Mouse (Mus musculus): ENCODE results near the gene Dclk2. TPM values are rescaled to one million over a fixed set of nuclear protein-coding genes. Genes with fewer than 3 reads are reported as not detected.

The Dclk2 gene
- total and polyA plus RNA-seq, 2 experiments from 2014 or later = 1.3 to 9.2 TPM

GRCm38 (mm10) chr3:86762456-86762855, 158.2 kb downstream of the Dclk2 start:
- Histone ChIP-seq H3K36me3 (replicated peaks; ENCODE audit: control insufficient read depth, insufficient read depth, low read length) (no peaks in the 10 kb centered on the region), H3K27me3 (ENCODE audit: control insufficient read depth, insufficient read depth, low read length) (no peaks in the 10 kb centered on the region), H3K4me3 (ENCODE audit: low read depth, low read length) (no peak overlapping the region), H3K27ac (ENCODE audit: low read depth) (no peak overlapping the region), H3K4me1 (ENCODE audit: control insufficient read depth, insufficient read depth) (no peaks in the 10 kb centered on the region), H3K4me2 (ENCODE audit: low read depth, low read length) (no peak overlapping the region), H3K9ac (replicated peaks; ENCODE audit: low read depth, low read length) (no peak overlapping the region), H3K9me3 (replicated peaks; ENCODE audit: control insufficient read depth, low read length) (no peaks in the 10 kb centered on the region)
- TF ChIP-seq EP300 (IDR thresholded peaks at IDR 0.05; ENCODE audit: low read depth) (no peak), CTCF (IDR thresholded peaks at IDR 0.05; ENCODE audit: low read depth) (no peak)
- no peak for DNase-seq (ENCODE audit: low spot score)
- 91% methylated on average over 4 of the region's 4 CpGs for WGBS
- no peak for ATAC-seq (ENCODE audit: insufficient read depth, low read depth)

- no peak overlapping the region for H3K4me2 ChIP-seq (ENCODE audit: low read depth, low read length)
- ATAC-seq (ENCODE audit: insufficient read depth, low read depth) (no peak), DNase-seq (ENCODE audit: low spot score) (no peak)
- H3K4me3 ChIP-seq (ENCODE audit: low read depth, low read length) = no peak overlapping the region
- no peak for TF ChIP-seq CTCF (IDR thresholded peaks at IDR 0.05; ENCODE audit: low read depth)
- TF ChIP-seq EP300 (IDR thresholded peaks at IDR 0.05; ENCODE audit: low read depth) = no peak
- 86% methylated on average over 6 of the region's 6 CpGs for WGBS
- H3K27me3 ChIP-seq (ENCODE audit: control insufficient read depth, insufficient read depth, low read length) = no peaks in the 10 kb centered on the region
- H3K9ac ChIP-seq (replicated peaks; ENCODE audit: low read depth, low read length) = no peak overlapping the region
- H3K4me1 ChIP-seq (ENCODE audit: control insufficient read depth, insufficient read depth) = no peaks in the 10 kb centered on the region
- H3K36me3 ChIP-seq (replicated peaks; ENCODE audit: control insufficient read depth, insufficient read depth, low read length) = no peaks in the 10 kb centered on the region
- no peak overlapping the region for H3K27ac ChIP-seq (ENCODE audit: low read depth)
- H3K9me3 ChIP-seq (replicated peaks; ENCODE audit: control insufficient read depth, low read length) = no peaks in the 10 kb centered on the region
Observed at GRCm38 (mm10) chr3:86762036-86762415, 158.6 kb downstream of the Dclk2 start.

- Histone ChIP-seq H3K4me1 (ENCODE audit: control insufficient read depth, insufficient read depth) (no peaks in the 10 kb centered on the region), H3K4me3 (ENCODE audit: low read depth, low read length) (no peak overlapping the region), H3K36me3 (replicated peaks; ENCODE audit: control insufficient read depth, insufficient read depth, low read length) (no peaks in the 10 kb centered on the region), H3K4me2 (ENCODE audit: low read depth, low read length) (no peak overlapping the region), H3K9ac (replicated peaks; ENCODE audit: low read depth, low read length) (no peak overlapping the region), H3K27me3 (ENCODE audit: control insufficient read depth, insufficient read depth, low read length) (no peaks in the 10 kb centered on the region), H3K27ac (ENCODE audit: low read depth) (no peak overlapping the region), H3K9me3 (replicated peaks; ENCODE audit: control insufficient read depth, low read length) (no peaks in the 10 kb centered on the region)
- WGBS = 67% methylated on average over 9 of the region's 9 CpGs
- peak; percentile 58 for DNase-seq (ENCODE audit: low spot score)
- 0 out of 2 replicates have a peak, but pooled peaks have one; percentile 53 for ATAC-seq (ENCODE audit: insufficient read depth, low read depth)
- TF ChIP-seq EP300 (IDR thresholded peaks at IDR 0.05; ENCODE audit: low read depth) (no peak), CTCF (IDR thresholded peaks at IDR 0.05; ENCODE audit: low read depth) (peak; percentile 92)
Observed at GRCm38 (mm10) chr3:86761095-86762035, 159.3 kb downstream of the Dclk2 start.

GRCm38 (mm10) chr3:86760474-86760873, 160.2 kb downstream of the Dclk2 start:
- 77% methylated on average over 7 of the region's 7 CpGs for WGBS
- DNase-seq (ENCODE audit: low spot score) = no peak
- Histone ChIP-seq H3K4me1 (ENCODE audit: control insufficient read depth, insufficient read depth) (no peaks in the 10 kb centered on the region), H3K4me2 (ENCODE audit: low read depth, low read length) (no peak overlapping the region), H3K9me3 (replicated peaks; ENCODE audit: control insufficient read depth, low read length) (no peaks in the 10 kb centered on the region), H3K27ac (ENCODE audit: low read depth) (no peak overlapping the region), H3K36me3 (replicated peaks; ENCODE audit: control insufficient read depth, insufficient read depth, low read length) (no peaks in the 10 kb centered on the region), H3K9ac (replicated peaks; ENCODE audit: low read depth, low read length) (no peak overlapping the region), H3K27me3 (ENCODE audit: control insufficient read depth, insufficient read depth, low read length) (no peaks in the 10 kb centered on the region), H3K4me3 (ENCODE audit: low read depth, low read length) (no peak overlapping the region)
- TF ChIP-seq EP300 (IDR thresholded peaks at IDR 0.05; ENCODE audit: low read depth) = no peak
- no peak for ATAC-seq (ENCODE audit: insufficient read depth, low read depth)

GRCm38 (mm10) chr3:86759834-86760233, 160.8 kb downstream of the Dclk2 start:
- DNase-seq (ENCODE audit: low spot score) (no peak), ATAC-seq (ENCODE audit: insufficient read depth, low read depth) (no peak)
- H3K36me3 ChIP-seq (replicated peaks; ENCODE audit: control insufficient read depth, insufficient read depth, low read length) = no peaks in the 10 kb centered on the region
- H3K9me3 ChIP-seq (replicated peaks; ENCODE audit: control insufficient read depth, low read length) = no peaks in the 10 kb centered on the region
- H3K27me3 ChIP-seq (ENCODE audit: control insufficient read depth, insufficient read depth, low read length) = no peaks in the 10 kb centered on the region
- no peak overlapping the region for H3K4me2 ChIP-seq (ENCODE audit: low read depth, low read length)
- no peak overlapping the region for H3K27ac ChIP-seq (ENCODE audit: low read depth)
- H3K9ac ChIP-seq (replicated peaks; ENCODE audit: low read depth, low read length) = no peak overlapping the region
- TF ChIP-seq EP300 (IDR thresholded peaks at IDR 0.05; ENCODE audit: low read depth) = no peak
- no peak for TF ChIP-seq CTCF (IDR thresholded peaks at IDR 0.05; ENCODE audit: low read depth)
- WGBS = 75% methylated on average over 8 of the region's 8 CpGs
- H3K4me1 ChIP-seq (ENCODE audit: control insufficient read depth, insufficient read depth) = no peaks in the 10 kb centered on the region
- no peak overlapping the region for H3K4me3 ChIP-seq (ENCODE audit: low read depth, low read length)

Measured in heart, postnatal 0 days (tissue).